Mouse (Mus musculus): ENCODE measurements at regions not wholly inside any gene's neighbourhood (a gene's known extent, or its start where the extent isn't known, plus 50 kb on each side); places are given as distances from the start of the nearest gene placed in this dataset.
"Not testable (repeated sequence)": the region's sequence is repeated elsewhere in the genome, so short reads cannot be mapped to it uniquely, and the experiment has no call there.

- H3K9ac ChIP-seq: no peak overlapping the region
- no peak overlapping the region for H3K27ac ChIP-seq
- H3K4me2 ChIP-seq: no peak overlapping the region
- H3K4me1 ChIP-seq: no peaks in the 10 kb centered on the region
- no peak for ATAC-seq (replicated peaks; ENCODE audit: low FRiP score)
- WGBS: 55% methylated on average over 2 of the region's 2 CpGs
- H3K27me3 ChIP-seq: no peaks in the 10 kb centered on the region
- no peaks in the 10 kb centered on the region for H3K36me3 ChIP-seq
- no peaks in the 10 kb centered on the region for H3K9me3 ChIP-seq (replicated peaks)
- no peak overlapping the region for H3K4me3 ChIP-seq (replicated peaks)
Observed at GRCm38 (mm10) chr8:34287801-34288200, 176.3 kb upstream of the Gm10131 start.

GRCm38 (mm10) chr8:34284576-34284975, 173.0 kb upstream of the Gm10131 start:
- no peak for ATAC-seq (replicated peaks; ENCODE audit: low FRiP score)
- H3K4me1 ChIP-seq: no peaks in the 10 kb centered on the region
- H3K4me3 ChIP-seq (replicated peaks): no peak overlapping the region
- WGBS: 95% methylated on average over 3 of the region's 3 CpGs
- no peaks in the 10 kb centered on the region for H3K36me3 ChIP-seq
- no peak overlapping the region for H3K9ac ChIP-seq
- H3K27me3 ChIP-seq: no peaks in the 10 kb centered on the region
- H3K4me2 ChIP-seq: no peak overlapping the region
- no peaks in the 10 kb centered on the region for H3K9me3 ChIP-seq (replicated peaks)
- H3K27ac ChIP-seq: no peak overlapping the region

GRCm38 (mm10) chr8:34280433-34280832, 168.9 kb upstream of the Gm10131 start:
- H3K36me3 ChIP-seq: no peaks in the 10 kb centered on the region
- no peaks in the 10 kb centered on the region for H3K27me3 ChIP-seq
- H3K27ac ChIP-seq: no peak overlapping the region
- no peak overlapping the region for H3K4me3 ChIP-seq (replicated peaks)
- no peak overlapping the region for H3K4me2 ChIP-seq
- WGBS: no CpG with 5 or more reads among the region's 11 CpGs
- H3K9me3 ChIP-seq (replicated peaks): no peaks in the 10 kb centered on the region
- H3K4me1 ChIP-seq: no peaks in the 10 kb centered on the region
- ATAC-seq (replicated peaks; ENCODE audit: low FRiP score): no peak
- H3K9ac ChIP-seq: no peak overlapping the region

DNA sequence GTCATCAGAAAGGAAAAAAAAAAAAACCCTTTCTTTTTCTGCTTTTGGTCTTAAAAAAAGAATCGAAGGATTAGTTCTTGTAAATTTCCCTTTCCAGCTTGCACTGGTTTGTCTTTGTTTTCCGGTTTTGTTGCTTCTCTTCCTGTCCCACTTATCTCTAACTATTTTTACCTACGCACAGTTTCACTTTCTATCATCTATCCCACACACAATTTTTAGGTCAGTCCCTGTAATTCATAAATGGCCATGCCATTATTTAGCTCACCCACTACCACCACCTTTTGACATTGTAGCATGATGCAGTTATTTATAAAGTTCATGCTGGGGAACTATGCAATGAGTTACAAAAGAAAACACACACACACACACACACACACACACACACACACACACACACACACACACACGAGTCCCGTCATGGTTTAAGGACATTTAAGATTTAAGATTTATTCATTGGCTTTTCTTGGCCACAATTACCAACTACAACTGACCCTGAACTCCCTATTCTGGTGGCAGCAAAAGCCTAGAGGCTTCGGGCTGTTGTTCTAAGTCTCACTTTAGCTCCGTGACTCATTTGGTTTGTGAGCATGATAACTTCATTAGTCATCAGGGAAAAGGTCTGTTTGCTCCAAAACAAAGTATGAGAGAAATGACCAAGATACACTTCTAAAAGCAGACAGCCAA, 164.6 kb upstream of the Gm10131 start:
- no peaks in the 10 kb centered on the region for H3K36me3 ChIP-seq
- no peak for ATAC-seq (replicated peaks; ENCODE audit: low FRiP score)
- no peak overlapping the region for H3K4me3 ChIP-seq (replicated peaks)
- 65% methylated on average over 7 of the region's 7 CpGs for WGBS
- no peak overlapping the region for H3K4me2 ChIP-seq
- H3K27ac ChIP-seq: no peak overlapping the region
- no peaks in the 10 kb centered on the region for H3K4me1 ChIP-seq
- no peaks in the 10 kb centered on the region for H3K27me3 ChIP-seq
- H3K9ac ChIP-seq: no peak overlapping the region
- H3K9me3 ChIP-seq (replicated peaks): no peaks in the 10 kb centered on the region

- H3K4me2 ChIP-seq; H3K4me1 ChIP-seq; H3K9me3 ChIP-seq (replicated peaks); H3K4me3 ChIP-seq (replicated peaks); H3K9ac ChIP-seq; H3K27ac ChIP-seq; ATAC-seq (replicated peaks; ENCODE audit: low FRiP score); H3K36me3 ChIP-seq; H3K27me3 ChIP-seq: not testable (repeated sequence)
- WGBS: 91% methylated on average over 2 of the region's 2 CpGs
Observed at GRCm38 (mm10) chr8:34274796-34275195, 163.3 kb upstream of the Gm10131 start.

DNA sequence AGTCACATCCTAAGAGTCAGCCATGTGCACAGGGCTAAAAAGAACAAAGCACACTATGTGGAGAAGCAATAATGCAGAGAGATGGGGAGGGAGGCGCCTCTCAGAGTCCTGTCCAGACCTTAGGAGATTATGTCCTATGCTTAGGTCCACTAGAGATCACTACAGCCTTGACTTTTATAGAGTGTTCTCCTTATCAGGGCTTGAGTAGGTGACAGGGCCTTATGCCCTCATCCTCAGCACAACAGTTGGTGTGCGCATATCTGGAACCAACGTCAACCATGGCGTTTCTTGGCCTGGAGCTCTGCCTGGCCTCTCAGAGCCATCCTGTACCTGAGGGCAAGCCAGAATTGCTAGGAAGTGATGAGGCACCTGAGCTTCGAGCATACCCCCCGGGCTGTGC, 162.6 kb upstream of the Gm10131 start:
- WGBS: 92% methylated on average over 6 of the region's 6 CpGs
- no peak for ATAC-seq (replicated peaks; ENCODE audit: low FRiP score)
- Histone ChIP-seq H3K27ac (no peak overlapping the region), H3K9me3 (replicated peaks) (no peaks in the 10 kb centered on the region), H3K36me3 (no peaks in the 10 kb centered on the region), H3K27me3 (no peaks in the 10 kb centered on the region), H3K4me2 (no peak overlapping the region), H3K4me3 (replicated peaks) (no peak overlapping the region), H3K9ac (no peak overlapping the region), H3K4me1 (no peaks in the 10 kb centered on the region)

GRCm38 (mm10) chr8:34269848-34270247, 158.3 kb upstream of the Gm10131 start:
- no peak for ATAC-seq (replicated peaks; ENCODE audit: low FRiP score)
- H3K4me2 ChIP-seq: no peak overlapping the region
- H3K27ac ChIP-seq: no peak overlapping the region
- H3K9ac ChIP-seq: no peak overlapping the region
- H3K36me3 ChIP-seq: no peaks in the 10 kb centered on the region
- no peaks in the 10 kb centered on the region for H3K9me3 ChIP-seq (replicated peaks)
- no peaks in the 10 kb centered on the region for H3K4me1 ChIP-seq
- H3K4me3 ChIP-seq (replicated peaks): no peak overlapping the region
- H3K27me3 ChIP-seq: no peaks in the 10 kb centered on the region
- 82% methylated on average over 6 of the region's 6 CpGs for WGBS

DNA sequence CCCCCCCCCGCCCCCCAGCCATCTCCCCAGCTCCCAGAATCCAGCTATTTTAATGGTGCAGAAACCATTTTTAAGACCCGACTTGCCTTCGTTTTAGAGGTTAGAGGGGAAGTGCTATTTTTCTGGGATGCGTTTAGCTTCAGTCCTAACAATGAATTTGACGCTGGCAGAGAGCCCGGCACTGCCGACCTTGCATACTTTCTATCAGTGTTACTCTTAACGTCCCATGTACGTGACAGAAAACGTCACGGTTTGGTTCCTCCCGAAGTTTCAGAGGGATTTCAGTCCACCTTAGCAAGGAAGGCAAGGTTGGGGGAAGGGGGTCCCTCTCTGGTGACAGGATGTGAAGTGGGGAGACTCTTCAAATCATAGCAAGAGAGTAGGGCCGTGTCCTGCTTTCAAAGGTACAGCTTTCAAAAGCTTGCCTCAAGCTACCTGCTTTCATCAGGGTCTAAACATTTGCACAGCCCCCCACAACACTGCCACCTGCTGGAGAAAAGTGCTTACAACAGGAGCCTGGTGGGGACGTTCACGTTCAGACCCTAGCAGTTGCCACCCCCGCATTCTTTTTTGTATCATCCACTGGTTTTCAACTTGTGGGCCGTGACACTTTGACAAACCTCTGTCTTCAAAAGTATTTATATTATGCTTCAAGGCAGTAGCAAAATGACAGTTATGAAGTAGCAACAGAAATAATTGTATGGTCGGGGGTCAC, 157.4 kb upstream of the Gm10131 start:
- H3K9ac ChIP-seq: no peak overlapping the region
- no peaks in the 10 kb centered on the region for H3K4me1 ChIP-seq
- H3K9me3 ChIP-seq (replicated peaks): no peaks in the 10 kb centered on the region
- no peak for ATAC-seq (replicated peaks; ENCODE audit: low FRiP score)
- no peak overlapping the region for H3K4me2 ChIP-seq
- no peaks in the 10 kb centered on the region for H3K36me3 ChIP-seq
- no peak overlapping the region for H3K27ac ChIP-seq
- WGBS: 85% methylated on average over 18 of the region's 18 CpGs
- H3K4me3 ChIP-seq (replicated peaks): no peak overlapping the region
- no peaks in the 10 kb centered on the region for H3K27me3 ChIP-seq

DNA sequence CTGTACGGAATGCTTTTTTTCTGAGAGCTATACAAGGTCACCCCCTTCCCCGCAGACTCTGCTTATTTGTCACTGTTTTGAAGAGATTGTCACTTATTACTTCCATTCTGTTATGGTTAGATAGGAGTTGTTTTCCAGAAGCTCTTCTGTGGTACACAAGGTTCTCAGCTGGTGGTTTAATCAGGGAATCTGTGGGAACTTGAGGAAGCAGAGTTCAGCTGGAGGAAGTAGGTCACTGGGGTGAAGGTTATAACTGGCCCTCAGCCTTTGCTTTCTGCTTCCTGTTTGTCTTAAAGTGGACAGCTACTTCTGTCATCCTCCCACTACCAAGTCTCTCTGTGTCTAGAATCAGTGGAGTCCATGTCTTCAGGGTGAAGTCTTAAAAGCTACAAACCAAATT, 143.4 kb upstream of the Gm10131 start:
- WGBS: 70% methylated on average over 2 of the region's 2 CpGs
- Histone ChIP-seq H3K27me3 (no peaks in the 10 kb centered on the region), H3K9me3 (replicated peaks) (no peaks in the 10 kb centered on the region; the same call in 1 of the 2 replicates), H3K4me1 (no peaks in the 10 kb centered on the region), H3K4me3 (replicated peaks) (no peak overlapping the region), H3K4me2 (no peak overlapping the region), H3K9ac (no peak overlapping the region), H3K36me3 (no peaks in the 10 kb centered on the region), H3K27ac (no peak overlapping the region)
- ATAC-seq (replicated peaks; ENCODE audit: low FRiP score): no peak

DNA sequence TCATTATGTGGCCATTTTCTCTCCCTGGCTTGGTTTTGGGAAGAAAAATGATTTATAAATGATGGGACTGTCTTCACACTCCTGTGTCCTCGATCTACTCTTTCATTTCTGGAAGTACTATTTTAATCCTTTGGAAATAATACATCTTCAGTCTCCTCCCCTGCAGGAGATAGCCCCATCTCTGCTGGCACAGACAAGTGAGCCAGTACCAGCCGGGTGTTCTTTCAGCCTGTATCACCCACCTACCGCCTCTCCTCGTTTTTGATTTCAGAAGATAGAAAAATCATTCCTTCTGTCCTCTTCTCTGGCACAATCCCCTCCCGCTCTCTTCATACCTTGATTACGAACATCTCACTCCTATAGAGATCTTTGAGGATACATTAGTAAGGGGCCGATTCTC, 140.4 kb upstream of the Gm10131 start:
- Histone ChIP-seq H3K4me2 (no peak overlapping the region), H3K36me3 (no peaks in the 10 kb centered on the region), H3K27ac (no peak overlapping the region), H3K9me3 (replicated peaks) (no peaks in the 10 kb centered on the region; the same call in 1 of the 2 replicates), H3K4me3 (replicated peaks) (no peak overlapping the region), H3K4me1 (no peaks in the 10 kb centered on the region), H3K9ac (no peak overlapping the region), H3K27me3 (no peaks in the 10 kb centered on the region)
- no peak for ATAC-seq (replicated peaks; ENCODE audit: low FRiP score)
- 93% methylated on average over 7 of the region's 7 CpGs for WGBS

DNA sequence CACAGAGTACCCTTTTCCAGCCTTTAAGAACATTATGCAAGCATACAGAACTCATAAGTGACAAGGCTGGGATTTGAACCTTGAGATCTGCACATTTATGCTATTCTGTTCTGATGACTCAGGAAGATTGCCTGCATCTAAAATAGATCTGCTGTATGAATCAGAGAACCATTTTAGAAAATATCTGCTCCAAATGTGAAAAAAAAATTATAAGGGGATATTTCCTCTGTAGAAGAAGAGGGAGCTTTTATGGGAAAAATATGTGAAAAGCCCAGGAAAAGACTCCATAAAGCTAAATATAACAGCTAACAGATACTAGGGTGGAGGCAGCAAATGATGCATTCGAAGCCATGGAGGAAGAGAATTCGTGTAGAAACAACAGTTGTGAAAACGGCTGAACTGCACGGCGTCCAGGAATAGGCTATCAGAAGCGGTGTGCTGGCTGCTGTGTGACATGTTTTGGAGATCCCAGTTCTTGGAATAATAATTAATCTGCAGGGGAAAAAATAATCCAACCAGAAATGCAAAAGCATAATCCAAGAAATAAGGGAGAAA, 127.9 kb upstream of the Gm10131 start:
- no peak overlapping the region for H3K9ac ChIP-seq
- no peaks in the 10 kb centered on the region for H3K27me3 ChIP-seq
- H3K36me3 ChIP-seq: no peaks in the 10 kb centered on the region
- ATAC-seq (replicated peaks; ENCODE audit: low FRiP score): no peak
- H3K4me3 ChIP-seq (replicated peaks): no peak overlapping the region
- no peak overlapping the region for H3K27ac ChIP-seq
- H3K4me1 ChIP-seq: no peaks in the 10 kb centered on the region
- 91% methylated on average over 6 of the region's 6 CpGs for WGBS
- H3K9me3 ChIP-seq (replicated peaks): no peaks in the 10 kb centered on the region
- H3K4me2 ChIP-seq: no peak overlapping the region

DNA sequence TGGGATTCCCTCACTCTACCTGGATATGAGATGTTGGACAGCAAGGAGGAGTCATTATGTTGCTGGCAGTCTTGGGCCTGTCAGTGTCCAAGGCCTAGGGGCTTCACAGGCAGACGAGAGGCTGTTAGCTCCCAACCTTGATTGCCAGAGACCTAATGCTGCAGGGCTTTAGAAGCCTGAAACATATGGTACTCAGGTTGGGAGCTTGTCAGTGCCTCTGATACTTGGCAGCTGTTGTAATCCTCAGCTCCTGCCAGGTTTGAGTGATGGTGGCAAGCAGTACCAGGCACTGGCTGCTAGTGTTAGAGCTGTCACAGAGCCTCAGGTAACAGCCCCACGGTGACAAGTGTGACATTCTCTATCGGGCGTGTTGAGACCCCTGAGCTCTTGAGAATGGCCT, 122.2 kb upstream of the Gm10131 start:
- no peak overlapping the region for H3K4me3 ChIP-seq (replicated peaks)
- H3K27me3 ChIP-seq: no peaks in the 10 kb centered on the region
- WGBS: 73% methylated on average over 4 of the region's 4 CpGs
- ATAC-seq (replicated peaks; ENCODE audit: low FRiP score): no peak
- H3K9me3 ChIP-seq (replicated peaks): no peaks in the 10 kb centered on the region
- no peak overlapping the region for H3K27ac ChIP-seq
- no peak overlapping the region for H3K9ac ChIP-seq
- no peak overlapping the region for H3K4me2 ChIP-seq
- H3K4me1 ChIP-seq: no peaks in the 10 kb centered on the region
- H3K36me3 ChIP-seq: no peaks in the 10 kb centered on the region
